Mouse (Mus musculus) urinary bladder, postnatal 10 days (tissue): ENCODE data around the gene Map3k20.

ENCODE experiments used
- DNase-seq: peaks from one replicate; pipeline ENCODE4 v3.0.0; 2022; ENCODE audit warnings: low spot score

Gene Map3k20

DNA sequence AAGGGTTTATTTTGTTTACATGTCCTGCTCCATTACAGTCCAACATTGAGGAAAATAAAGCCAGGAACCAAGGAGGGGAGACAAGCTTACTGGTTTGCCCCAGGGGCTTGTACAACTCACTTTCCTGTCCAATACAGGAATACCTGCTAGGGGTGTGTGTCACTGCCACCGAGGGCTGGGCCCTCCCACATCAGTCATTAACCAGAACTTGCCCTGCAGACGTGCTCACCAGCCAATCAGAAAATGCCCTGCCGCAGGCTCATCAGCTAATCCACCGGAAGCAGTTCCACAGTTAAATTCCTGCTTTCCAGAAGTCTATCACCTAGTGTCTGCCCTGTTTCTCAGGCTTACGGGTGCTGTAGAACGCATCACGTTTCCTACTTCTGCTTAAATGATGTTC is 206.2 kb downstream of the Map3k20 start:
- no peak for DNase-seq
